Mouse (Mus musculus): ENCODE data around the gene Psg17. TPM values are rescaled to one million over a fixed set of nuclear protein-coding genes. Genes with fewer than 3 reads are reported as not detected.
"Not testable (repeated sequence)": the region's sequence is repeated elsewhere in the genome, so short reads cannot be mapped to it uniquely, and the experiment has no call there.

The Psg17 gene
- polyA plus RNA-seq (2012; rRNA removed): 1.1 and 2.3 TPM in 2 replicates

DNA sequence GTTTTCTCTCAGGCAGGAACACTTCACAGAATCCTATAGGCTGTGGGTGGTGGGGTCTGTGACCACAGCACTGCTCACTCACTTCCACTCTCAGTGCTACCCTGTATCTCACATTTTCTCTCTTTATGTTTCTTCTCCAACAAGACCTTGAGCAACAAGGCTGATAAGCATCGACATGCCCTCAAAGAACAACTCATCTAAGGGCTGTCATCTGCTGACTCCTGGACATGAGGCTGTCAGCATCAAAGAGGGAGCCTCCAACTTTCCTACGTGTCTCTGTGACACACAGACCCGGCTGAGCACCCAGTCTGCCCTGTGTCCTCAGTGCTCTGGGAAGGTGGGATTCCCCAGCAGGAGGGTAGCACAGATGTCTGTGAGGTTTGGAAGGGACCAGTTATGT is at the start of gene Psg17:
Psg17 (minus strand) TSS at position 101 of the 400 bp plus-strand sequence.
- peaks cover under 1% of the 10 kb centered on the region; the same call in 1 of the 2 replicates for H3K4me1 ChIP-seq (ENCODE audit: control insufficient read depth, insufficient read depth, low read length)
- TF ChIP-seq POLR2A (IDR thresholded peaks at IDR 0.05; ENCODE audit: control insufficient read depth, low read depth, low read length) (no peak), CTCF (IDR thresholded peaks at IDR 0.05; ENCODE audit: control insufficient read depth, insufficient read depth, insufficient replicate concordance, low read depth, low read length) (no peak)
- H3K27ac ChIP-seq (ENCODE audit: control insufficient read depth, insufficient read depth, low read depth, low read length): no peak within 1 kb of the TSS
- no peaks in the 10 kb centered on the region for H3K36me3 ChIP-seq (ENCODE audit: control insufficient read depth, insufficient read depth, low read length)
- no peak within 1 kb of the TSS for H3K4me3 ChIP-seq (ENCODE audit: control insufficient read depth, low read depth, low read length)
- no peaks in the 10 kb centered on the region for H3K27me3 ChIP-seq (ENCODE audit: control insufficient read depth, insufficient read depth, low read length)

DNA sequence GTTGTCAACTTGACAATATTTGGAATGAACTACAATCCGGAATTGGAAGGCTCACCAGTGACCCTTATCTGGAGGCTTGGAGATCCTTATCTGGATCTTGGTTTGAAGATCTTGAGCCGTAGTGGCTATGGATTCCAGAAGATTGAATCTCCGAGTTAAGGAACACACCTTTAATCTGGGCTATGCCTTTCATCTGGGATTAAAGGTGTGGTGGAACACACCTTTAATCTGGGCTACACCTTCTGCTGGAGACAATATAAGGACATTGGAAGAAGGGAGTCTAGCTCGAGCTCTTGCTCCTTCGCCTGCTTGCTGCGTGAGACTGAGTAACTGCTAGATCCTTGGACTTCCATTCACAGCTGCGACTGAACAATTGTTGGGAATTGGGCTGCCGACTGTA is 49.6 kb upstream of the Psg17 start, which contains the start of gene Pglyrp1:
Pglyrp1 (plus strand) TSS at position 301 of the 400 bp plus-strand sequence.
- H3K36me3 ChIP-seq (ENCODE audit: control insufficient read depth, insufficient read depth, low read length); H3K27me3 ChIP-seq (ENCODE audit: control insufficient read depth, insufficient read depth, low read length); H3K27ac ChIP-seq (ENCODE audit: control insufficient read depth, insufficient read depth, low read depth, low read length); H3K4me1 ChIP-seq (ENCODE audit: control insufficient read depth, insufficient read depth, low read length); H3K4me3 ChIP-seq (ENCODE audit: control insufficient read depth, low read depth, low read length): not testable (repeated sequence)

DNA sequence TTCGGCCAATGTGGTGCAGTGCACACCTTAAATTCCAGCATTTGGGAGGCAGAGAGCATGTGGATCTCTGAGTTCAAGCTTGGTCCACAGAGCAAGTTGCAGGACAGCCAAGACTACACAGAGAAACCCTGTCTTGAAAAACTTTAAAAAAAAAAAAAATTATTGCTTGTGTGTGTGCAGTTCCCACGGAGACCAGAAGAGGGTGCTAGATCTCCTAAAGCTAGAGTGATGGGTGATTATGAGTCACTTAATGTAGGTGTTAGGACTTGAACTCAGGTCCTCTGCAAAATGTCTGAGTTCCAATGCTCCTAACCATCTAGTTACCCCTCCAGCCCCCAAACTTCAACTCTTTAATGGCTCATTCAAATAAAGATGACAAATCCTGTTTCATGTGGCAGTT is 47.1 kb upstream of the Psg17 start:
- Histone ChIP-seq H3K4me1 (ENCODE audit: control insufficient read depth, insufficient read depth, low read length) (peaks cover 2% of the 10 kb centered on the region; the same call in 1 of the 2 replicates), H3K27ac (ENCODE audit: control insufficient read depth, insufficient read depth, low read depth, low read length) (no peak overlapping the region), H3K27me3 (ENCODE audit: control insufficient read depth, insufficient read depth, low read length) (no peaks in the 10 kb centered on the region), H3K36me3 (ENCODE audit: control insufficient read depth, insufficient read depth, low read length) (no peaks in the 10 kb centered on the region), H3K4me3 (ENCODE audit: control insufficient read depth, low read depth, low read length) (no peak overlapping the region)
- TF ChIP-seq CTCF (IDR thresholded peaks at IDR 0.05; ENCODE audit: control insufficient read depth, insufficient read depth, insufficient replicate concordance, low read depth, low read length): no peak
- TF ChIP-seq POLR2A (IDR thresholded peaks at IDR 0.05; ENCODE audit: control insufficient read depth, low read depth, low read length): no peak

DNA sequence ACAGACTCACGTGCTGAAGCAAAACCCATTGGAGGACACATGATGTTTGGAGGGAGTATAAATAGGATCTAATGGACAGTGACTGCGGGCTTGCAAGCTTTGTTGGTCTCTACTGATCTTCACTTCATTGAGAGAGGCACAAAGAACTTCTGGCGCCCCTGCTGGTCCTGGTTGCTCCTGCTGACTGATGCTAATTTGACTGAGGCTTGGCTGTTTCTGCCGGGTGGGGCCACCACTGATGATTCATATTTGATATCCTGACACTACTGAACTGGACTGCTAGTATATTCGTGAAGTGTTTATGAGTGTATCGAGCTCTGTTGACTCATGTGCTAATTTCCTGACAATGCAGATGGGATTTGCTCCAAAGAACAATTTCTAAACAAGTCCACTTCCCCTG is 41.4 kb upstream of the Psg17 start:
- Histone ChIP-seq H3K4me3 (ENCODE audit: control insufficient read depth, low read depth, low read length) (no peak overlapping the region), H3K36me3 (ENCODE audit: control insufficient read depth, insufficient read depth, low read length) (no peaks in the 10 kb centered on the region), H3K27ac (ENCODE audit: control insufficient read depth, insufficient read depth, low read depth, low read length) (no peak overlapping the region), H3K27me3 (ENCODE audit: control insufficient read depth, insufficient read depth, low read length) (no peaks in the 10 kb centered on the region), H3K4me1 (ENCODE audit: control insufficient read depth, insufficient read depth, low read length) (no peaks in the 10 kb centered on the region)
- no peak for TF ChIP-seq POLR2A (IDR thresholded peaks at IDR 0.05; ENCODE audit: control insufficient read depth, low read depth, low read length)
- no peak for TF ChIP-seq CTCF (IDR thresholded peaks at IDR 0.05; ENCODE audit: control insufficient read depth, insufficient read depth, insufficient replicate concordance, low read depth, low read length)

DNA sequence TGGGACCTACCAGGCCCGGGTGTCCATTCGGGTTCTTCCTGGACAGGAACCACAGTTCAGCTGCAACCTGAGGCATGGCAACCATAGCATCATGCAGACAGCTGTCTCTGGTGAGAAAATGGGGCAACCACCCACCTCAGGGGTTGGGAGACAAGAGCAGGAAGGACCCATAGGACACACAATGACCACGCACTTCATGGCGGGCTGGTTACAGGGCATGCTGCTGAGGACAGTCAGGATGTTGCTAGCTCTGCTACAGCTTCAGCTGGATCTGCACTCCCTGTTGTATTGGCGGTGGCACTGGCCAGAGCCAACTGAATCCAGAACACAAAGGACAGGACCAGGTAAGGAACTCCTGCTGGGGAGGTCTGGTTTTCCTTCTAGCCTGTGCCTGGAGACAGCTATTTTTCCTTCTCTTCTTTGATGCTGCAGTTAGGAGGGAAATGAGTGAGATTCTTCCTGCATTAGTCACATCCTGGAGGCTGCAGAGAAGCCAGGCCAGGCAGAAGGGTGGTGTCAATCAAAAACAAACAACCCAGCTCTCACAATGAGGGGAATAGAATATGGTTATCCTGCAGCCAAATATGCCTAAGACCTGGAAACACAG is 37.0 kb upstream of the Psg17 start:
- no peaks in the 10 kb centered on the region for H3K36me3 ChIP-seq (ENCODE audit: control insufficient read depth, insufficient read depth, low read length)
- H3K4me1 ChIP-seq (ENCODE audit: control insufficient read depth, insufficient read depth, low read length): no peaks in the 10 kb centered on the region
- TF ChIP-seq POLR2A (IDR thresholded peaks at IDR 0.05; ENCODE audit: control insufficient read depth, low read depth, low read length): no peak
- H3K4me3 ChIP-seq (ENCODE audit: control insufficient read depth, low read depth, low read length): no peak overlapping the region
- no peaks in the 10 kb centered on the region for H3K27me3 ChIP-seq (ENCODE audit: control insufficient read depth, insufficient read depth, low read length)
- no peak overlapping the region for H3K27ac ChIP-seq (ENCODE audit: control insufficient read depth, insufficient read depth, low read depth, low read length)

DNA sequence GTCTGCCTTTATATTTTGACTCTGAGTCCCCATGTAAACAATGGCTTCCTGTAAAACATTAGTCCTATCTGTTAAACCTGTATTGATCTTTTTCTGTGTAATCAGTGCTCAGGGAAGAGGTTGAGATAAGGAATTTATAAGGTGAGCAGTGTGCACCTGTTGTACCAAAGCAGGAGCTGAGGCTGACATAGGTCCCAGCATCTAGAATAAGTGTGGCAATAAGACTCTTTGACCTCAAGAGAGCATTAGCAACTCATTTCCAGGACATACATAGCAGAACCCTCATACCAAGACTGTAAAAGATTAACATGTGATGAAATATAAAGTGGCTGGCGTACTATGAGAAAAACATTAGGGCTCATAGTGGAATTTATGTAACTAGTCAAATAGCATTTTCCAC is 27.0 kb upstream of the Psg17 start:
- no peak overlapping the region for H3K4me3 ChIP-seq (ENCODE audit: control insufficient read depth, low read depth, low read length)
- H3K27me3 ChIP-seq (ENCODE audit: control insufficient read depth, insufficient read depth, low read length): no peaks in the 10 kb centered on the region
- H3K4me1 ChIP-seq (ENCODE audit: control insufficient read depth, insufficient read depth, low read length): no peaks in the 10 kb centered on the region
- no peaks in the 10 kb centered on the region for H3K36me3 ChIP-seq (ENCODE audit: control insufficient read depth, insufficient read depth, low read length)
- TF ChIP-seq CTCF (IDR thresholded peaks at IDR 0.05; ENCODE audit: control insufficient read depth, insufficient read depth, insufficient replicate concordance, low read depth, low read length) (no peak), POLR2A (IDR thresholded peaks at IDR 0.05; ENCODE audit: control insufficient read depth, low read depth, low read length) (no peak)
- no peak overlapping the region for H3K27ac ChIP-seq (ENCODE audit: control insufficient read depth, insufficient read depth, low read depth, low read length)

DNA sequence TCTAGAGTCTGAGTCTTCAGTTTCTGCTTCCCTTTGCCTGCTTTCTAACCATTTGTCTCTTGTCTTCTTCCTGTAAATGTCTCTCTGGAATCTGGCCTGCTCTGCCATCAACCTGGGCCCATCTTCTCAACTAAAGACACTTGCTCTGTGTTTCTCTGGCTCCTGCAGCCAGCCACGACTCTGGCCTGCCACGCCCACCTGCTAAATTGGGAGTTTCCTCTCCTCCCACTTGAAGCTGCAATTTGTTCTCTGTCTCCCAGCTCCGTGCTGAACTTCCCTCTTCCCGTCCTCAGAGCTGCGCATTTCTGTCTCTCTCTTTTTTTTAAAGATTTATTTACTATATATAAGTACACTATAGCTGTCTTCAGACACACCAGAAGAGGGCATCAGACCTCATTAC is 23.4 kb upstream of the Psg17 start:
- H3K27me3 ChIP-seq (ENCODE audit: control insufficient read depth, insufficient read depth, low read length): no peaks in the 10 kb centered on the region
- H3K36me3 ChIP-seq (ENCODE audit: control insufficient read depth, insufficient read depth, low read length): no peaks in the 10 kb centered on the region
- no peak overlapping the region for H3K27ac ChIP-seq (ENCODE audit: control insufficient read depth, insufficient read depth, low read depth, low read length)
- TF ChIP-seq POLR2A (IDR thresholded peaks at IDR 0.05; ENCODE audit: control insufficient read depth, low read depth, low read length): no peak
- TF ChIP-seq CTCF (IDR thresholded peaks at IDR 0.05; ENCODE audit: control insufficient read depth, insufficient read depth, insufficient replicate concordance, low read depth, low read length): no peak
- no peak overlapping the region for H3K4me3 ChIP-seq (ENCODE audit: control insufficient read depth, low read depth, low read length)
- no peaks in the 10 kb centered on the region for H3K4me1 ChIP-seq (ENCODE audit: control insufficient read depth, insufficient read depth, low read length)

DNA sequence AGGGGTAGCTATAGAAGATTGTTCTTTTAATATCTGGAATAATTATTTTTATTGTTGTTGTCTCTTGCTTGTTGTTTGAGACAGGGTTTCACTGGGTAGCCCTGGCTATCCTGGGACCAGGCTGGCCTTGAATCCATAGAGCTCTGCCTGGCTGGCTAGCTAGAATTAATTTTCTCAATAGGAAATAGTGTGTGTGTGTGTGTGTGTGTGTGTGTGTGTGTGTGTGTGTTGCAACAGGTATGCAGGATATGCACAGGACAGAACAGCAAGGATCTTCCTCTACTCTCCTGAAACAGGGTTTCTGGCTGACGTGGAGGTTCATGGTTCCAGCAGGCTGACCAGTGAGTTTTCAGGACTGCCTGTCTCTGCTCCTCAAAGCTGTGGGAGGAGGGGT is 19.8 kb upstream of the Psg17 start:
- no peak for TF ChIP-seq POLR2A (IDR thresholded peaks at IDR 0.05; ENCODE audit: control insufficient read depth, low read depth, low read length)
- no peak for TF ChIP-seq CTCF (IDR thresholded peaks at IDR 0.05; ENCODE audit: control insufficient read depth, insufficient read depth, insufficient replicate concordance, low read depth, low read length)
- Histone ChIP-seq H3K27ac (ENCODE audit: control insufficient read depth, insufficient read depth, low read depth, low read length) (no peak overlapping the region), H3K36me3 (ENCODE audit: control insufficient read depth, insufficient read depth, low read length) (no peaks in the 10 kb centered on the region), H3K4me3 (ENCODE audit: control insufficient read depth, low read depth, low read length) (no peak overlapping the region), H3K4me1 (ENCODE audit: control insufficient read depth, insufficient read depth, low read length) (no peaks in the 10 kb centered on the region), H3K27me3 (ENCODE audit: control insufficient read depth, insufficient read depth, low read length) (no peaks in the 10 kb centered on the region)

All from testis, adult 2 months (tissue).